Mouse (Mus musculus): ENCODE measurements at regions not wholly inside any gene's neighbourhood (a gene's known extent, or its start where the extent isn't known, plus 50 kb on each side); places are given as distances from the start of the nearest gene placed in this dataset.

- peak; percentile 1 to 5 for DNase-seq
These were observed 85.9 kb upstream of the Hs3st1 start for GRCm38 (mm10) chr5:39841186-39841585.

- no peak for DNase-seq
These were observed 85.3 kb upstream of the Hs3st1 start for GRCm38 (mm10) chr5:39840576-39840975.

- DNase-seq = peak in 1 of 2 experiments; percentile 1
These were observed 77.3 kb upstream of the Hs3st1 start for GRCm38 (mm10) chr5:39832565-39832964.

GRCm38 (mm10) chr5:39824680-39825079 is 69.4 kb upstream of the Hs3st1 start:
- no peak for DNase-seq

GRCm38 (mm10) chr5:39806643-39807042 is 51.4 kb upstream of the Hs3st1 start:
- DNase-seq = no peak
